Mouse (Mus musculus): ENCODE measurements around the gene Fam129b. TPM values are rescaled to one million over a fixed set of nuclear protein-coding genes. Genes with fewer than 3 reads are reported as not detected.

Gene Fam129b
- polyA plus RNA-seq, 1 experiment from 2014 or later, result 13.8 TPM

GRCm38 (mm10) chr2:32888551-32888950 lies 12.6 kb downstream of the Fam129b start:
- DNase-seq (ENCODE audit: low spot score), result no peak
- WGBS, result 43% methylated on average over 3 of the region's 3 CpGs
- Histone ChIP-seq H3K9me3 (ENCODE audit: control insufficient read depth, low read length) (no peaks in the 10 kb centered on the region), H3K4me3 (ENCODE audit: low read depth, low read length) (no peak overlapping the region), H3K36me3 (ENCODE audit: control insufficient read depth, insufficient read depth, low read length) (no peaks in the 10 kb centered on the region), H3K4me1 (replicated peaks; ENCODE audit: control insufficient read depth, insufficient read depth, low read length) (peaks cover 3% of the 10 kb centered on the region; the same call in 1 of the 2 replicates), H3K9ac (ENCODE audit: low read length) (0 out of 2 replicates have a peak overlapping the region, but pooled peaks have one; percentile 3), H3K4me2 (ENCODE audit: low read depth, low read length, severe bottlenecking) (no peak overlapping the region), H3K27ac (ENCODE audit: low read depth, low read length) (0 out of 2 replicates have a peak overlapping the region, but pooled peaks have one; percentile 18), H3K27me3 (ENCODE audit: control insufficient read depth, insufficient read depth, low read length) (no peaks in the 10 kb centered on the region)
- ATAC-seq (replicated peaks; ENCODE audit: low FRiP score), result no peak

GRCm38 (mm10) chr2:32890280-32890679 lies 14.4 kb downstream of the Fam129b start:
- peaks cover 3% of the 10 kb centered on the region; the same call in 1 of the 2 replicates for H3K4me1 ChIP-seq (replicated peaks; ENCODE audit: control insufficient read depth, insufficient read depth, low read length)
- DNase-seq (ENCODE audit: low spot score) (no peak), ATAC-seq (replicated peaks; ENCODE audit: low FRiP score) (no peak)
- H3K4me2 ChIP-seq (ENCODE audit: low read depth, low read length, severe bottlenecking), result no peak overlapping the region
- no peaks in the 10 kb centered on the region for H3K27me3 ChIP-seq (ENCODE audit: control insufficient read depth, insufficient read depth, low read length)
- H3K9me3 ChIP-seq (ENCODE audit: control insufficient read depth, low read length), result no peaks in the 10 kb centered on the region
- no peaks in the 10 kb centered on the region for H3K36me3 ChIP-seq (ENCODE audit: control insufficient read depth, insufficient read depth, low read length)
- WGBS, result 85% methylated on average over 3 of the region's 3 CpGs
- no peak overlapping the region for H3K27ac ChIP-seq (ENCODE audit: low read depth, low read length)
- no peak overlapping the region for H3K4me3 ChIP-seq (ENCODE audit: low read depth, low read length)
- H3K9ac ChIP-seq (ENCODE audit: low read length), result no peak overlapping the region

- Histone ChIP-seq H3K27ac (ENCODE audit: low read depth, low read length) (no peak overlapping the region), H3K4me3 (ENCODE audit: low read depth, low read length) (no peak overlapping the region), H3K36me3 (ENCODE audit: control insufficient read depth, insufficient read depth, low read length) (no peaks in the 10 kb centered on the region), H3K4me2 (ENCODE audit: low read depth, low read length, severe bottlenecking) (no peak overlapping the region), H3K27me3 (ENCODE audit: control insufficient read depth, insufficient read depth, low read length) (no peaks in the 10 kb centered on the region), H3K9me3 (ENCODE audit: control insufficient read depth, low read length) (no peaks in the 10 kb centered on the region), H3K4me1 (replicated peaks; ENCODE audit: control insufficient read depth, insufficient read depth, low read length) (peaks cover 8% of the 10 kb centered on the region; the same call in 1 of the 2 replicates), H3K9ac (ENCODE audit: low read length) (no peak overlapping the region)
- 74% methylated on average over 9 of the region's 9 CpGs for WGBS
- ATAC-seq (replicated peaks; ENCODE audit: low FRiP score) (no peak), DNase-seq (ENCODE audit: low spot score) (no peak)
Observed at GRCm38 (mm10) chr2:32891278-32891677, 15.4 kb downstream of the Fam129b start.

GRCm38 (mm10) chr2:32892490-32892889 lies 16.6 kb downstream of the Fam129b start:
- DNase-seq (ENCODE audit: low spot score), result no peak
- Histone ChIP-seq H3K4me2 (ENCODE audit: low read depth, low read length, severe bottlenecking) (no peak overlapping the region), H3K4me3 (ENCODE audit: low read depth, low read length) (no peak overlapping the region), H3K36me3 (ENCODE audit: control insufficient read depth, insufficient read depth, low read length) (no peaks in the 10 kb centered on the region), H3K27ac (ENCODE audit: low read depth, low read length) (no peak overlapping the region), H3K27me3 (ENCODE audit: control insufficient read depth, insufficient read depth, low read length) (no peaks in the 10 kb centered on the region), H3K9ac (ENCODE audit: low read length) (no peak overlapping the region), H3K4me1 (replicated peaks; ENCODE audit: control insufficient read depth, insufficient read depth, low read length) (peaks cover 16% of the 10 kb centered on the region; the same call in 1 of the 2 replicates), H3K9me3 (ENCODE audit: control insufficient read depth, low read length) (no peaks in the 10 kb centered on the region)
- no peak for ATAC-seq (replicated peaks; ENCODE audit: low FRiP score)
- WGBS, result 88% methylated on average over 14 of the region's 14 CpGs

GRCm38 (mm10) chr2:32894097-32894496 lies 18.2 kb downstream of the Fam129b start:
- ATAC-seq (replicated peaks; ENCODE audit: low FRiP score) (no peak), DNase-seq (ENCODE audit: low spot score) (no peak)
- Histone ChIP-seq H3K4me1 (replicated peaks; ENCODE audit: control insufficient read depth, insufficient read depth, low read length) (peaks cover 13% of the 10 kb centered on the region; the same call in 1 of the 2 replicates), H3K4me3 (ENCODE audit: low read depth, low read length) (no peak overlapping the region), H3K27me3 (ENCODE audit: control insufficient read depth, insufficient read depth, low read length) (no peaks in the 10 kb centered on the region), H3K9me3 (ENCODE audit: control insufficient read depth, low read length) (no peaks in the 10 kb centered on the region), H3K9ac (ENCODE audit: low read length) (no peak overlapping the region), H3K36me3 (ENCODE audit: control insufficient read depth, insufficient read depth, low read length) (no peaks in the 10 kb centered on the region), H3K4me2 (ENCODE audit: low read depth, low read length, severe bottlenecking) (no peak overlapping the region), H3K27ac (ENCODE audit: low read depth, low read length) (no peak overlapping the region)
- WGBS, result 83% methylated on average over 2 of the region's 2 CpGs

DNA sequence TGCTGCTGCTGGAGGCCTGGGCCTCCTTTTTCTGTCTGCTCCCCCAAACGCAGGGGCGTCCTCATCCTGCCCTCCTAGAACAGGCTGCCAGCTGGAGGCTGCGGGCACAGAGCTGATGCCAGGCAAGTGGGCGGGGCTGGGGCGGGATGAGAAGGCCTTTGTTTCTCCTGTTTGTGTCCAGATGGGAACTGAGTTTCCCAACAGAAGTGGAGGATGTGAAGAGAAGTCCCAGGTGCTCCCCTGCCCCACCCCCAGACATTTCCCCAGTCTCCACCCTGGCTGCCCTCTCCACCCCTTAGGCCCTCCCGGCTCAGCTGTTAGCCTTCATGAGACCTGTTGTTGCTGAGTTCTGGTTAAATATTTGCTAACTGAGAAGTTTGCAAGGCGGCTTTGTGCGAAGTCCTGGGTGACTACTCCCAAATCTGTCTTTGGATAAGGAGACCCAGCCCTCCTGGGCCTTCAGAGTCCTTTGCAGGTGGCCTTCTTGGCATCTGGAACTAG lies 19.7 kb downstream of the Fam129b start:
- no peak overlapping the region for H3K4me2 ChIP-seq (ENCODE audit: low read depth, low read length, severe bottlenecking)
- H3K9me3 ChIP-seq (ENCODE audit: control insufficient read depth, low read length), result no peaks in the 10 kb centered on the region
- H3K4me3 ChIP-seq (ENCODE audit: low read depth, low read length), result no peak overlapping the region
- H3K9ac ChIP-seq (ENCODE audit: low read length), result no peak overlapping the region
- peaks cover 13% of the 10 kb centered on the region; the same call in 1 of the 2 replicates for H3K4me1 ChIP-seq (replicated peaks; ENCODE audit: control insufficient read depth, insufficient read depth, low read length)
- ATAC-seq (replicated peaks; ENCODE audit: low FRiP score), result no peak
- 43% methylated on average over 7 of the region's 8 CpGs for WGBS
- DNase-seq (ENCODE audit: low spot score), result no peak
- no peak overlapping the region for H3K27ac ChIP-seq (ENCODE audit: low read depth, low read length)
- no peaks in the 10 kb centered on the region for H3K27me3 ChIP-seq (ENCODE audit: control insufficient read depth, insufficient read depth, low read length)
- H3K36me3 ChIP-seq (ENCODE audit: control insufficient read depth, insufficient read depth, low read length), result no peaks in the 10 kb centered on the region

GRCm38 (mm10) chr2:32896507-32897147 lies 20.7 kb downstream of the Fam129b start:
- no peak overlapping the region for H3K9ac ChIP-seq (ENCODE audit: low read length)
- peaks cover 13% of the 10 kb centered on the region; the same call in 1 of the 2 replicates for H3K4me1 ChIP-seq (replicated peaks; ENCODE audit: control insufficient read depth, insufficient read depth, low read length)
- H3K27ac ChIP-seq (ENCODE audit: low read depth, low read length), result no peak overlapping the region
- no peak overlapping the region for H3K4me2 ChIP-seq (ENCODE audit: low read depth, low read length, severe bottlenecking)
- H3K4me3 ChIP-seq (ENCODE audit: low read depth, low read length), result no peak overlapping the region
- ATAC-seq (replicated peaks; ENCODE audit: low FRiP score) (no peak), DNase-seq (ENCODE audit: low spot score) (no peak)
- 54% methylated on average over 10 of the region's 10 CpGs for WGBS
- H3K27me3 ChIP-seq (ENCODE audit: control insufficient read depth, insufficient read depth, low read length), result no peaks in the 10 kb centered on the region
- H3K9me3 ChIP-seq (ENCODE audit: control insufficient read depth, low read length), result no peaks in the 10 kb centered on the region
- H3K36me3 ChIP-seq (ENCODE audit: control insufficient read depth, insufficient read depth, low read length), result no peaks in the 10 kb centered on the region

GRCm38 (mm10) chr2:32898983-32899382 lies 23.1 kb downstream of the Fam129b start:
- H3K4me2 ChIP-seq (ENCODE audit: low read depth, low read length, severe bottlenecking), result no peak overlapping the region

DNA sequence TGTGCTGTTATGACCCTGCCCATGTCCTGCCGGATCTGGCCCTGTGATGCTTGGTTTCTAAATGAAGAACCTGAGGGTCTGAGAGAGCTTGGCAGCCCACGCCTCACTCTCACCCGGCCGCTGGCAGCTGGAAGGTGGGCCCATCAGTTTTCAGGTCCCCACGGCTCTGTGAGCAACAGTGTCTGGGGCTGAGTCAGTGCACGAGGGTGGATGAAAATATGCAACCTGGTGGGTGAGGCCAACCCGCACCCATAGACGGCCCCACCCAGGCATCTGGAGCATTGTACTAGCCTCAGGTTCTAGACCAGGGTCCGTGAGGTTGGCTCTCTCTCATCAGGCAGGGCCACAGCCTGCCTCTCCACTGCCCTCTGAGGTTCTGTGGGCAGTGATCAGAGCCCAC lies 26.2 kb downstream of the Fam129b start:
- Histone ChIP-seq H3K9ac (ENCODE audit: low read length) (no peak overlapping the region), H3K36me3 (ENCODE audit: control insufficient read depth, insufficient read depth, low read length) (no peaks in the 10 kb centered on the region), H3K27me3 (ENCODE audit: control insufficient read depth, insufficient read depth, low read length) (no peaks in the 10 kb centered on the region), H3K4me3 (ENCODE audit: low read depth, low read length) (no peak overlapping the region), H3K4me1 (replicated peaks; ENCODE audit: control insufficient read depth, insufficient read depth, low read length) (peaks cover 6% of the 10 kb centered on the region; the same call in 1 of the 2 replicates), H3K9me3 (ENCODE audit: control insufficient read depth, low read length) (no peaks in the 10 kb centered on the region), H3K4me2 (ENCODE audit: low read depth, low read length, severe bottlenecking) (no peak overlapping the region), H3K27ac (ENCODE audit: low read depth, low read length) (no peak overlapping the region)
- DNase-seq (ENCODE audit: low spot score), result no peak
- no peak for ATAC-seq (replicated peaks; ENCODE audit: low FRiP score)
- WGBS, result 89% methylated on average over 9 of the region's 9 CpGs

More at GRCm38 (mm10) chr2:32898983-32899382, 23.1 kb downstream of the Fam129b start:
- Histone ChIP-seq H3K4me1 (replicated peaks; ENCODE audit: control insufficient read depth, insufficient read depth, low read length) (peaks cover 13% of the 10 kb centered on the region; the same call in 1 of the 2 replicates), H3K4me3 (ENCODE audit: low read depth, low read length) (no peak overlapping the region), H3K9ac (ENCODE audit: low read length) (no peak overlapping the region), H3K27ac (ENCODE audit: low read depth, low read length) (no peak overlapping the region), H3K9me3 (ENCODE audit: control insufficient read depth, low read length) (no peaks in the 10 kb centered on the region), H3K36me3 (ENCODE audit: control insufficient read depth, insufficient read depth, low read length) (no peaks in the 10 kb centered on the region), H3K27me3 (ENCODE audit: control insufficient read depth, insufficient read depth, low read length) (no peaks in the 10 kb centered on the region)
- ATAC-seq (replicated peaks; ENCODE audit: low FRiP score), result no peak
- no peak for DNase-seq (ENCODE audit: low spot score)
- 86% methylated on average over 7 of the region's 7 CpGs for WGBS

Data from forebrain, embryonic 11.5 days (tissue).